Mouse (Mus musculus) heart, postnatal 25 days (tissue): ENCODE data around the gene Avpr1a. TPM values are rescaled to one million over a fixed set of nuclear protein-coding genes. Genes with fewer than 3 reads are reported as not detected.

Experiments used
- DNase-seq: peaks from one replicate; pipeline ENCODE4 v3.0.0; 2022; ENCODE audit warnings: low spot score
- intact Hi-C: fragments of 180-260 bp; cut with DNase I; formaldehyde crosslinking; loops from one replicate; pipeline ENCODE4 v1.15.1; 2025
- total RNA-seq, 2 experiments: library from RNA; stranded (reverse); gene quantifications; 2 replicates each; pipeline ENCODE4 v1.2.3; 2021

Avpr1a gene
- total RNA-seq, result 1 to 10 TPM; 1.4 to 1.6 TPM

DNA sequence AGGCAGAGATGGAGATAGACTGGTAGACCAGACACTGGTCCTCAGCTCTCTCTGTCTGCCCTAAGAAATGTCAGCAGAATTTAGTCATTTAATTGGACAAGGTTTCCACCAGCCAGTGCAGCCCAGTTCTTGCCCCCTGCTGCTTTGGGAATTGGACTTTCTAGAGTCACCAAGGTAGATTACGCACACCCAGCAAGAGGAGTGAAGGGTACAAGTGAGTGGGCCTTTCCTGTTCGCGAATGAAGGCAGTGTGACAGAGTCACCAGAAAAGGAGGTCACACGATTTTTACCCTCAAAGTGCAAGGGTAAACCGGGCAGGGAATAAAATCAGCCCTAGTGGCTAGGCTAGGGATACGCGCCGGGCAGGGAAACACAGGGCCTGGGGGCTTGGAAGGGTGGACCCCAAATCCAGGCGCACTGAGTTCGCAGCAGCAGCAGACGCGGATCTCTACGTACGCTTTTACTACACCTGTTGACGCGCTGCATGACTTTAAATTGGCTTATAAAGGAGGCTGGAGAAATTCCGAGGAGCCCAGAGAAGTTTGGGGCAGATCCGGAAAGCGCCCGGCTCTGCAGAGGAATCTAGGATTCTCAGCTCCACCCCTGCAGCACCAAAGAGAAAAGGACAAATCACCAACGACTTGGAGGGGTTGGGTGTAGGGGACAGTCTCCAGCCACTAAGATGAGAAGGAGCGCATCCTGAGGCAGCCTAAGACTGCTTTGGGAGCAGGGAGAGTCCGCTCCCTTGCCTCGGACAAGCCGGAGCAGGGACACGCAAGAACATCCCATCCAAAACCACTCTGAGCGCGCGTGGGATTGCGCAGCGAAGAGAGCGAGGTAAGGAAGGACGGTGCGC lies at the start of gene Avpr1a:
Gene Avpr1a, plus strand, starts transcription at position 639 of the 856 bp plus-strand sequence.
- DNase-seq, result no peak
- intact Hi-C loops, result loop anchor here (5.0 kb wide), 3 partner anchors 79 to 346 kb away; no protein-coding TSS in a partner anchor

DNA sequence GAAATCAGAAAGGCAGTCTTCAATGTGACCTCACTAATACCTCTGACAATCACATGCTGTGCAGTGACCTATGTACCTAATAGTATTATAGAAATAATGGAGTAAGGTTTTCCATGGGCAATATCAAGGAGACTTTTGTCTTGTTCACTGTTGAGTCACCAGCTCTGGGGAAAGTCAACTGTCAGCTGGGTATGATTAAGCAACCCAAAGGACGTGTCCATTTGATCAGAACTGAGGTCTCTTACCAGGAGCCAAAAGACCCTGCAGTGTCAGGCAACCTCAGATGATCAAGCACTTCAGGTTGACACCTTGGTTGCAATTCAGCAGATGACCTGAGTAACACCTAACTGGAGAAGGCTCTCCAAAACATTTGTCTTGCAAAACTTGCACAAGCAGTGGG lies 46.0 kb upstream of the Avpr1a start:
- intact Hi-C loops, result no loop called here
- no peak for DNase-seq

DNA sequence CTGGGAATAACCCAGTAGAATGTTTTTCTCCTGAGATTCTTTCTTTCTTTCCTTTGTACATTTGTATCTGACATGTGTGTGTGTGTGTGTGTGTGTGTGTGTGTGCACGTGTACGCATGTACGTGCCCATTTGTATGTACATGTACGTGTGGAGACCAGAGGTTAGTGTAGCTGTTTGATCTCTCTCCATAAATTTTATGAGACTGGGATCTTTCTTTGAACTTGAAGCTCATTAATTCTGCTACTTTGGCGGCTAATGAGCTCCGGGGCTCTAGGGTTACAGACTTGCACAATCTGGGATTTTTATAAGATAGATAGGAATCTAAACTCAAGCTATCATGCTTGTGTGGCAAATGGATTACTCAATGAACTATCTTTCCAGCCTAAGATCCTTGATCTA lies 42.0 kb upstream of the Avpr1a start:
- no peak for DNase-seq
- intact Hi-C loops, result no loop called here

DNA sequence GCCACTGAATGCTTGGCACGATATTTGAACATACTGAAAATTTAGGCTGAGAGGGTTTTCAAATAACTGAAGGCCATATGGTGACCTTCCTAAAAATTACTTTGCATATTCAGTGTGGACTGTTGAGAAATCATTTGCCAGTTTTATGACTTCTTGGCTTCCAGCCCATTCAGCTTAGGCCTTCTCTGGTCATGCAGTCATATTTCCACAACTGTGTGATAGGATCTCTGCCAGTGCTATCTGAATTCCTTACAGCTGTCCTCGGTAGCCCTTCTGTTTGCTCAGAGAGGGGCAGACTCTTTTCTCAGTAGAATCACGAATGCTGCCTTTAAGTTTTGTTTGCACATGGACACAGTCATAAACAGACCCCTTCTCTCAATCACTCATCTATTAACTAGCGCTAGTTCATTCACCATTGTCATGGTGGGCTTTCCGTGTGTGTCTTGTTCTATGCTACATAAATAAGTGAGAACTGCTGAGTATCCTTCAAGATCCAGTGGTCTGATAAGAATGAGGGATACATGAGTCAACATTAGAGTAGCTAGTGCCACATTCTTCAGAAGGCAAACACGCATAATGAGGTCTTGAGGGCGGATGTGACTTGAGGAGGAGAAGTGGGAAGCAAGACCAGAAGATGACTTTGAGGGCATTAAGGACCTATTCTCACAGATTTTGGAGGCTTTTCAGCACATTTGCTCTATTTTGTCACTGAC lies 39.4 kb upstream of the Avpr1a start:
- intact Hi-C loops, result no loop called here

DNA sequence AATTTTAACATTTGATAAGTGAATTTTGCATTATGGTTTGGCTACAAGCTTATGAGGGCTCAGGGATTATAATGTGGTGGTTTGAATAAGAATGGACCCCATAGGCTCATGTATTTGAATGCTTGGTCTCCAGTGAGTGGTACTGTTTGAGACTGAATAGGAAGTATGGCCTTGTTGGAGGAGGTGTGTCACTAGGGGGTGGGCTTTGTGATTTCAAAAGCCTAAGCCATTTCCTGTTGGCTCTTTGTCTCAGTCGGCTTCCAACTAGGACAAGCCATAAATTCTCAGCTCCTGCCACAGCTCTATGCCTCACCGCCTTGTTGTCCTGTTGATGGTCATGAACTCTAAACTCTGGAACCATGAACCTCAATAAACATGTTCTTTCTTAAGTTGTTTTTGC lies 37.5 kb upstream of the Avpr1a start:
- intact Hi-C loops, result no loop called here
- no peak for DNase-seq

More for the DNA sequence above, 39.4 kb upstream of the Avpr1a start:
- no peak for DNase-seq

DNA sequence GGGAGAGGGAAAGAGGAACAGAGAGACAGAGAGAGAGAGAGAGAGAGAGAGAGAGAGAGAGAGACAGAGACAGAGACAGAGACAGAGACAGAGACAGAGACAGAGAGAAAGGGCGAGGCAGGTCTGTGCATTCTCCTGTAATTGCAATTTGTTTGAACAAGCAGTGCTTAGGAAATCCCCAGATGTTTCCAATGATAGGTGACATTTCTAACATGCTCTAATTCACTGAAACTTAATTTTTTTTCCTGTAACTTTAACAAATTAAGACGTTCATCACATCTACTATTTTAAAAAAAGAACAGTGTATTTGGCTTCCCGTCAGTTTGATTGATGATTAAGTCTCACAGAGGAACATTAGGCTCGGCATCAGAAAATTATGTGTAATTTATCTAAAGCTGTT lies 15.6 kb upstream of the Avpr1a start:
- DNase-seq, result no peak
- intact Hi-C loops, result no loop called here

DNA sequence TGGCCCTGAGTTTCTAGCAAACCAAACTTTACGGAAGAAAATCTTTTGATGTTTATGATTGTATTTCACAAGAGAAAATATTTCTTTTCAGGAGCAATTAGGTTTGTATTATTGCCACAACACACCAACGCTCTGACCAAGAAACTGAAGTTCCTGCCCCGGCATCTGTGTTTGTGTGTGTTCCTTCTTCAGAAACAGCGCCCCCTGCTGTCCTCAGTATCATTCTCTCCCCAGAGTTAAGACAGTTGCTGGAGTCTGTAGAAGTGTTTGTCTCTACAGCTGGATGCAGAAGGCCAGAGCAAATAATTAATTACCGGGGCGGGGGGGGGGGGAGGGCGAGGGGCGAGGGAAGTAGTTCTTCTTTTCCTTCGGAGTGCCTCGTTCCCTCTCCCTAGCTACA lies 1.0 kb upstream of the Avpr1a start:
- intact Hi-C loops, result loop anchor here (5.0 kb wide), 3 partner anchors 80 to 345 kb away; no protein-coding TSS in a partner anchor
- DNase-seq, result no peak

DNA sequence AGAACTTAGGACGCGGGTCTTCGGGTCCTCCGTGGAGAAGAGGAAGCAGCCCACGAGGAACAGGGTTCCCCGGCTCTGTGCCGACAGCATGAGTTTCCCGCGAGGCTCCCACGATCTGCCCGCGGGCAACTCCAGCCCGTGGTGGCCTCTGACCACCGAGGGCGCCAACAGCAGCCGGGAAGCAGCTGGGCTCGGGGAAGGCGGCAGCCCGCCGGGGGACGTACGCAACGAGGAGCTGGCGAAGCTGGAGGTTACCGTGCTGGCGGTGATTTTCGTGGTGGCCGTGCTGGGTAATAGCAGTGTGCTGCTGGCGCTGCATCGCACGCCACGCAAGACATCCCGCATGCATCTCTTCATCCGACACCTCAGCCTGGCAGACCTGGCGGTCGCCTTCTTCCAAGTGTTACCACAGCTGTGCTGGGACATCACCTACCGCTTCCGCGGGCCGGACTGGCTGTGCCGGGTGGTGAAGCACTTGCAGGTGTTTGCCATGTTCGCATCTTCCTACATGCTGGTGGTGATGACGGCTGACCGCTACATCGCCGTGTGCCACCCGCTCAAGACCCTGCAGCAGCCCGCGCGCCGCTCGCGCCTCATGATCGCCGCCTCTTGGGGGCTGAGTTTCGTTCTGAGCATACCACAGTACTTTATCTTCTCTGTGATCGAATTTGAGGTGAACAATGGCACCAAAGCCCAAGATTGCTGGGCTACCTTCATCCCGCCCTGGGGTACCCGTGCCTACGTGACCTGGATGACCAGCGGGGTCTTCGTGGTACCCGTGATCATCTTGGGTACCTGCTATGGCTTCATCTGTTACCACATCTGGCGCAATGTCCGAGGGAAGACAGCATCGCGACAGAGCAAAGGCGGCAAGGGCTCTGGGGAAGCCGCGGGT lies 665 bp downstream of the Avpr1a start:
- intact Hi-C loops, result loop anchor here (5.0 kb wide), 3 partner anchors 78 to 347 kb away; no protein-coding TSS in a partner anchor
- no peak for DNase-seq

DNA sequence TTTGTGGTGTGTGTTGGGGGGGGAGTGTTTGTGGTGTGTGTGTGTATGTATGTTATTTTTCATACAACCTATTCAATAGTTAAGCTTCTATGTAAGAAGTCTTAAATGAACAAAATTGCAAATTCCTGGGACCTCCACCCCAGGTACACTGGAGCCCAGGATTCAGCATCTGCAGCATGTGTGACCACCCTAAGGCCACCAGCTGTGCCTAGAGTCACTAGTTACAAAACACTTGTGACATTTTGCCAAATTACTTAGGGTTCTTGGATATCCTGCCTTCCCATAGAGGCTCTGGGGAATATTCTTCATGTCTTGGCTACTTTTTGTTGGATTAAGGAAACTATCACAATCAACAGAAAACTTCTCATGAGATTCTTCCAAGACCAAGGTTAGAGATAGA lies 1.6 kb downstream of the Avpr1a start:
- no peak for DNase-seq
- intact Hi-C loops, result loop anchor here (5.0 kb wide), 3 partner anchors 77 to 348 kb away; no protein-coding TSS in a partner anchor

DNA sequence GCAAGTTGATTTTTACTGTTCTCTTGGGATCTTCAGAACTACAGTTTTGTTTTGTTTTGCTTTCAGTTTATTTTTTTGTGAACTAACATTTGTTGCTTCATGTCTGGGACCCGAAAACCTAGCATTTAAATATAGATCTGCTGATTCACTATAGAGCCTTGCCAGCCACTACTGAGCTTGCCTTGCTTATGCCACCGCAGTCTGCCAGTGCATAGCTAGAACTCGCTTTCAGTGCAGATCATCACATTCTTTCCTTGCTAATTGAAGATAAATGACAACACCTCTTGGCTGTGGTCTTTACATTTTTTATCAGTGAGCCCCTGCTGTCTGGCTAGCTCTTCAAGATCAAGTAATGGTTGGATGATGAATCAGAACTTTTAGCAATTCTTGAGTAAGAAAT lies 5.2 kb downstream of the Avpr1a start:
- no peak for DNase-seq
- intact Hi-C loops, result no loop called here

DNA sequence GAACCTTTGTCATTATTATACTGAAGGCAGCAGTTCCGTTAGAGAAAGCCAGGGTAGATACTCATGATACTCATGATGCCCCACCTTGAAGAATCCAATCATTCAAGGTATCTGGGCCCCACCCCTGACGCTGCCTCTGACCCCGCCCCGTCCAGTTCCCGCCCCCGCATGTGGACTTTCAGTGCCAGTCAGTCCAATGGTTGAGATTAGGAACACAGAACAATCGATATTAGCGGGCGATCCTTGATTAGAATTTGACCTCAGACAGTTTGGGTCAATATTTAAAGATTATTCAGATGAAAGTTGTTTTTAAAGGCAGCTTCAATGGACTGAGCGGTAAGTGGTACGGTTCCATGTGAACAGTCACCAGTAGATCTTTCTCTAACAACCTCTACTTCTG lies 7.5 kb downstream of the Avpr1a start:
- intact Hi-C loops, result no loop called here
- no peak for DNase-seq

DNA sequence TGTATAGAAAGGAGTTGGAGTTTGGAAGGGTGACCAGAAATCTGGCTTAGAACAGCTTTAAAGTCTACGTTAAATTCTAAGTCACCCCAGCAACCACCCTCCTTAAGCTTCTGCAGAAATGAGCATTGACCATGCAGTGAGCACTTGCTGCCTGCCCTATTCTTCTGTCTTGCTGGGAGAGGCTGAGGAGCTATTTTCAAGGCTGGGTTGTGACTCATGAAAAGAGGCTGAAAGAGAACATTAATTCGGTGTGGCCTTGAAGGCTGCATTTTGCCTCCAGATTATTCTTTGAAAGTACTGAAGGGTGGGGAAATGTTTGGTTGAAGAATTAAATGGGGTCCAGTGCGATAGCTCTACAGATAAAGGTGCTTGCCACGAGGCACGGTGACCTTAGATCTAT lies 28.5 kb downstream of the Avpr1a start:
- no peak for DNase-seq
- intact Hi-C loops, result no loop called here

DNA sequence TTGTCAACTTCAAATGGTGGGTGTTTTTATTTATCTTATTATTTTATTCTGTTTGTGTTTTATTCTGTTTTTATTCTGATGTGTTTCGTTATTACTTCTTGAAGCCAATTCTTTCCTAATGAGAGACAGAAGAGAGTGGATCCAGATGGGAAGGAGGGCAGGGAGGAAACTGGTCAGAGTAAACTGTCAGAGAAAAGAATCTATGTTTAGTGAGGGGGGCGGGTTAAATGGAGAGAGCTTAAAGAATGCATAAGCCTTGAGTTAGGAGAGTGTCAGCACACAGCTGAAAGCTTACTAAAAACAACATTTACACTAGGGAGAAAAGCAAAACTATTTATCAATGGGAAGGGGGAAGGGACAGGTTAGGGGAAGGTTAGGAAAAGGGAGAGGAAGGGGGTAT lies 50.3 kb downstream of the Avpr1a start:
- no peak for DNase-seq
- intact Hi-C loops, result no loop called here

DNA sequence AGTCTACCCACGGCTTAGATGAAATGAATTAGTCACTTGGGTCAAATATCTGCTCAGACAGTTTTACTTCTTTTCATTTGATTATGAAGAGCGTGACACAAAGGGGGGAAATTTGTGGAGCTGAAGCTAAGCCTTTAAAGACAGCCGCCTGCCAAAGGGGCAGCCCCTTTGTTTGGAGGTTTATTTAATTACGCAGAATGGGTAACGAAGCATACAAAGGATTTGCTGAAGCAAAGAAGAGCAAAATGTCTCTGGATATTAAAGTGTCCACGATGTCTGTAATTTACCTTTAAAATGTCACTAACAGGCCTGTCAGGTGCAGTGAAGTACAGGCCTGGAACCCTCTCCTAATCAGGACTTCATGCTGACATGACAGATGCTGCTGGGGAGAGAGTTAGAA lies 51.0 kb downstream of the Avpr1a start:
- DNase-seq, result no peak
- intact Hi-C loops, result no loop called here

Other genes with a start within 250 kb of the Avpr1a start
- gene Ppm1h, start 230.3 kb downstream of the Avpr1a start, total RNA-seq, result 1 to 10 TPM; 6.8 to 7.3 TPM